Mouse (Mus musculus): ENCODE measurements around the gene Olfr961. TPM values are rescaled to one million over a fixed set of nuclear protein-coding genes. Genes with fewer than 3 reads are reported as not detected.

Gene Olfr961
- polyA plus RNA-seq, 1 experiment from 2014 or later = not detected

DNA sequence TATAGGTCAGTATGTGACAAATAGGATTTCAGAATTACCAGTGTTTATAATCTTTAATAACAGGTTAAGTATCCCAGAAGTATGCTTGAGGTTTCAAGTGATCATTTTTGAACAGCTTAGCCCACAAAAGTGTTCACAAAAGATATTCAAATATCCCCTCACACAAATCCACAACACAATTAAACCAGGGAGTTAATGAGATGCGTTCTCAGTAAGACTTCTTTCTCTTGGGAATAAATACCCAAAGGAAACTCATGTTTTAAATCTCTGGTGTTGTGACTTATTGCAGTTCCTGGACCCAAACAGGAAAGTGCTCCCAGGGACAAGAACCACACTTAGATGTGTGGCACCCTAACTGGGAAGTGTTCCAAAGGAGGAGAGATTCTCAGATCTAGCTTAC lies 23.8 kb upstream of the Olfr961 start, which contains the start of gene Olfr960:
Olfr960 (plus strand) TSS at position 301 of the 400 bp plus-strand sequence.
- TF ChIP-seq CTCF (IDR thresholded peaks at IDR 0.05; ENCODE audit: low read depth) = no peak
- no peaks in the 10 kb centered on the region for H3K9me3 ChIP-seq (ENCODE audit: low read depth, low read length)
- WGBS = 74% methylated on average over 1 of the region's 1 CpGs
- H3K36me3 ChIP-seq (ENCODE audit: insufficient read depth) = no peaks in the 10 kb centered on the region
- H3K4me3 ChIP-seq (ENCODE audit: low read depth, low read length) = no peak within 1 kb of the TSS
- no peak within 1 kb of the TSS for H3K27ac ChIP-seq (ENCODE audit: low read depth)
- DNase-seq = no peak
- ATAC-seq (ENCODE audit: insufficient read depth) = no peak
- H3K27me3 ChIP-seq (ENCODE audit: insufficient read depth, low read length) = no peaks in the 10 kb centered on the region
- no peak within 1 kb of the TSS for H3K9ac ChIP-seq
- H3K4me2 ChIP-seq = no peak within 1 kb of the TSS
- no peaks in the 10 kb centered on the region for H3K4me1 ChIP-seq (ENCODE audit: insufficient read depth)

DNA sequence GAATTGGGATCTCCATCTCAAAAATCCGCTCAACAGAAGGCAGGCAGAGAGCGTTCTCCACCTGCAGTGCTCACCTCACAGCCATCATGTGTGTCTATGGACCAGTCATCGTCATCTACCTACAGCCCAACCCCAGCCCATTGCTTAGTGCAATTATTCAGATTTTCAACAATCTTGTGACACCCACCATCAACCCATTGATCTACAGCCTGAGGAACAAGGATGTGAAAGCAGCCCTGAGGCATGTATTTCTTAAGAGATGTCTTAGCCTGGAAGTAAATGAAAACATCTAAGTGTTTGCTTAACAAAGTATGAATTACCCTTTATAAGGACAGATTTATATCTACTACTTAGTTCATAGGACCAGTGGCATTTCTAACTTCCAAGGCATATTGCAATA lies 21.1 kb upstream of the Olfr961 start:
- no peak for TF ChIP-seq CTCF (IDR thresholded peaks at IDR 0.05; ENCODE audit: low read depth)
- H3K27ac ChIP-seq (ENCODE audit: low read depth) = no peak overlapping the region
- WGBS = 85% methylated on average over 3 of the region's 3 CpGs

DNA sequence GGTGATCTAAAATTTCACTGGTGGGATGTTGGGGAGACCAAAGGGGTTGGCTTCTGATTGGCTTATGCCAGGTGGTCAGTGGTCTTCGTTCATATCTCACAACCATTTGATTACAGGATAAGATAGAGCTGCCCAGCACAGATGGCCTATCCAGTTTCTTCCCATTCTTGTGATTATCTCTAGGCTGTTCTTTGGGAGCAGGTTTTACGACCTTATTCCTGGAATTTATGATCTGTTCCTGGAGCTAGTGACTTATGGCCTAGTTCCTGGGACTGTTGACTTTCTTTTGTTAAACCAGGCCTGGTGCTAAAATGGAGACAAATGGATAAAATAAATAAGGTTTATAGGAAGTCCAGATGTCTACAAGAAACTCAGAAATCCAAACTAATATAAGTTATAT lies 20.2 kb upstream of the Olfr961 start:
- Histone ChIP-seq H3K9ac (no peak overlapping the region), H3K4me3 (ENCODE audit: low read depth, low read length) (no peak overlapping the region), H3K9me3 (ENCODE audit: low read depth, low read length) (no peaks in the 10 kb centered on the region), H3K36me3 (ENCODE audit: insufficient read depth) (no peaks in the 10 kb centered on the region), H3K27me3 (ENCODE audit: insufficient read depth, low read length) (no peaks in the 10 kb centered on the region), H3K27ac (ENCODE audit: low read depth) (no peak overlapping the region), H3K4me2 (no peak overlapping the region), H3K4me1 (ENCODE audit: insufficient read depth) (no peaks in the 10 kb centered on the region)
- no peak for DNase-seq
- no peak for TF ChIP-seq CTCF (IDR thresholded peaks at IDR 0.05; ENCODE audit: low read depth)
- 55% methylated on average over 2 of the region's 2 CpGs for WGBS
- no peak for ATAC-seq (ENCODE audit: insufficient read depth)

More for the DNA sequence above, 21.1 kb upstream of the Olfr961 start:
- DNase-seq (no peak), ATAC-seq (ENCODE audit: insufficient read depth) (no peak)
- no peaks in the 10 kb centered on the region for H3K4me1 ChIP-seq (ENCODE audit: insufficient read depth)
- H3K36me3 ChIP-seq (ENCODE audit: insufficient read depth) = no peaks in the 10 kb centered on the region
- H3K27me3 ChIP-seq (ENCODE audit: insufficient read depth, low read length) = no peaks in the 10 kb centered on the region
- no peak overlapping the region for H3K4me2 ChIP-seq
- H3K9ac ChIP-seq = no peak overlapping the region
- H3K9me3 ChIP-seq (ENCODE audit: low read depth, low read length) = no peaks in the 10 kb centered on the region
- no peak overlapping the region for H3K4me3 ChIP-seq (ENCODE audit: low read depth, low read length)

DNA sequence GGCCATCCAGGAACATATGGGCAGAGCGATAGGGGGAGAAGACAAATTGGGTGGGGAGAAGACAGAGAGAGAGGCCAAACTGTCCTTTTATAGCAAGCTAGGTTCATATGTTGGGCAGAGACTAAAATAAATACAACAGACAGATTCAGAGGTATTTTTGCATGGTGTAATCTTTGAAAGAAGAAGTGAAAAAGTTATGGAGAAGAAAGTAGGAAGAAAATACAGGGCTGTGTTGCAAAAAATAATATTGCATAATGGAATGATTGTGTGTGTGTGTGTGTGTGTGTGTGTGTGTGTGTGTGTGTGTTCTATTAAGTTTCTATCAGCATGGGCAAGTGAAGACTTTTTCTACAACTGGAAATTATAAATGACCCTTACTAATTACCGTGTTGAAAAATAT lies 15.8 kb upstream of the Olfr961 start:
- Histone ChIP-seq H3K27me3 (ENCODE audit: insufficient read depth, low read length) (no peaks in the 10 kb centered on the region), H3K27ac (ENCODE audit: low read depth) (no peak overlapping the region), H3K36me3 (ENCODE audit: insufficient read depth) (no peaks in the 10 kb centered on the region), H3K4me3 (ENCODE audit: low read depth, low read length) (no peak overlapping the region), H3K4me1 (ENCODE audit: insufficient read depth) (no peaks in the 10 kb centered on the region), H3K9ac (no peak overlapping the region), H3K4me2 (no peak overlapping the region), H3K9me3 (ENCODE audit: low read depth, low read length) (no peaks in the 10 kb centered on the region)
- ATAC-seq (ENCODE audit: insufficient read depth) = no peak
- WGBS = 48% methylated on average over 2 of the region's 2 CpGs
- no peak for DNase-seq
- no peak for TF ChIP-seq CTCF (IDR thresholded peaks at IDR 0.05; ENCODE audit: low read depth)

DNA sequence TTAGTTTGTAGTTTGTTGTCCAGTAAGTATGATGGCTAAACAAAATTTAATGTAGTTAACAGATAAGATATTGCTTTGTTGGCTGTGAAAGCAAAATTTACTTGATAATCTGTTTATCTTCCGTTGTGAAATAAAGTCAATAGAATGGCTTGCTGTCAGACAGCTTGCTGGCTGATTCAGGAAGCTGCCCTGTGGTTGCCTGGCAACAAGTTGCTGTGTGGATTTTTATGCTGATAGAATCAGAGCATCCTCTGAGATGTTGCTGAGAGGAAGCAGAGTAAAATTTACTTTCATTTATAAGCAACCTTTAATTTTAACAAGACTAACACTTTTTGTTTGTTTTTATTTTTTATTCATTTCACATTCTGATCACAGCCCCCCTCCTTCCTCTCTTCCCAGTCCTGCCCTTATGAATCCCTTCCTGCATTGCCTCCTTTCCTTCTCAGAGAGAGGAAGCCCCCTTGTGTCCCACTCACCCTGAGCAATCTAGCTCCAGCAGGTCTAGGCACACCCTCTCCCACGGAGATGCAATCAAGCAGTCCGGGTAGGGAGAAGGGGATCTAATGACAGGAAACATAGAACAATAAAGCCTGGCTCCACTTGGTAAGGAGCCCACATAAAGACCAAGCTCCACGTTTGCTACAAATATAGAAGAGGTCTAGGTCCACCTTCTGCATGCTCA lies 10.8 kb upstream of the Olfr961 start:
- Histone ChIP-seq H3K9ac (no peak overlapping the region), H3K4me2 (no peak overlapping the region), H3K27ac (ENCODE audit: low read depth) (no peak overlapping the region), H3K4me1 (ENCODE audit: insufficient read depth) (no peaks in the 10 kb centered on the region), H3K9me3 (ENCODE audit: low read depth, low read length) (no peaks in the 10 kb centered on the region), H3K4me3 (ENCODE audit: low read depth, low read length) (no peak overlapping the region), H3K36me3 (ENCODE audit: insufficient read depth) (no peaks in the 10 kb centered on the region), H3K27me3 (ENCODE audit: insufficient read depth, low read length) (no peaks in the 10 kb centered on the region)
- no peak for TF ChIP-seq CTCF (IDR thresholded peaks at IDR 0.05; ENCODE audit: low read depth)
- ATAC-seq (ENCODE audit: insufficient read depth) = no peak
- WGBS = 30% methylated on average over 4 of the region's 4 CpGs
- DNase-seq = no peak

DNA sequence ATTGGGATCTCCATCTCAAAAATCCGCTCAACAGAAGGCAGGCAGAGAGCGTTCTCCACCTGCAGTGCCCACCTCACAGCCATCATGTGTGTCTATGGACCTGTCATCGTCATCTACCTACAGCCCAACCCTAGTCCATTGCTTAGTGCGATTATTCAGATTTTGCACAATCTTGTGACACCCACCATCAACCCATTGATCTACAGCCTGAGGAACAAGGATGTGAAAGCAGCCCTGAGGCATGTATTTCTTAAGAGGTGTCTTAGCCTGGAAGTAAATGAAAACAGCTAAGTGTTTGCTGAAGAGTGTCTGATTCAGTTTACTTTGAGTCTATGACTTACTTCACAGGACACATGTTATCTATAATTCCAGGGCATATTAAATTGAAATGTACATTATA lies 2.5 kb downstream of the Olfr961 start:
- Histone ChIP-seq H3K4me3 (ENCODE audit: low read depth, low read length) (no peak overlapping the region), H3K27ac (ENCODE audit: low read depth) (no peak overlapping the region), H3K4me1 (ENCODE audit: insufficient read depth) (no peaks in the 10 kb centered on the region), H3K27me3 (ENCODE audit: insufficient read depth, low read length) (no peaks in the 10 kb centered on the region), H3K4me2 (no peak overlapping the region), H3K36me3 (ENCODE audit: insufficient read depth) (no peaks in the 10 kb centered on the region), H3K9me3 (ENCODE audit: low read depth, low read length) (no peaks in the 10 kb centered on the region), H3K9ac (no peak overlapping the region)
- DNase-seq (no peak), ATAC-seq (ENCODE audit: insufficient read depth) (no peak)
- 73% methylated on average over 4 of the region's 4 CpGs for WGBS
- no peak for TF ChIP-seq CTCF (IDR thresholded peaks at IDR 0.05; ENCODE audit: low read depth)

DNA sequence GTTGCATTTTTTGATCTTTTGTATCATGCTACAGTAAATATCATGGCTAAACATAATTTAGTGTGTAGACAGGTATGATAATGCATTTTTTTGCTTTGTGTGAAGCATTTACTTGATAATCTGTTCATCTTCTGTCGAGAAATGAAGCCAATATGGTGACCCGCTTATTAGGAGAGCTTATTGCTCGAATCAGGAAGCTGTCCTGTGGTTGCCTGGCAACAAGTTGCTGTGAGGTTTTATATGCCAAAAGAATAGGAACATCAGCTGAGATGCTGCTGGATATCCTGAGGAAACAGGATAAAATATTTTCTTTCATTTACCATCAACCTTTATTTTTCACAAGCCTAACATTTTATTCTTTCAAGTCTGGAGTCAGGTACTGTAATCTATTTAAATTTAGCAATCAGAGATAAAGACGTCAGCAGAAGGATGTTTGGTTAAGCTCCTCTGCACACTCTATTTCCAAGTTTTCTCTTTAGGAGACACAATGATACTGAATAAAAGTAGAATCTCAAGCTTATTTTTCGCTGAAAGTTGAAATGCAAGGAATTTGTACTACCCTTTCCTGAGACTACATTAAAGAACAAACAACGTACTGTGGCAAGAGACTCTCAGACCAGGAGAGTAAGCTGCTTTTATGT lies 10.0 kb downstream of the Olfr961 start:
- Histone ChIP-seq H3K9me3 (ENCODE audit: low read depth, low read length) (no peaks in the 10 kb centered on the region), H3K4me1 (ENCODE audit: insufficient read depth) (no peaks in the 10 kb centered on the region), H3K27ac (ENCODE audit: low read depth) (no peak overlapping the region), H3K36me3 (ENCODE audit: insufficient read depth) (no peaks in the 10 kb centered on the region), H3K4me3 (ENCODE audit: low read depth, low read length) (no peak overlapping the region), H3K4me2 (no peak overlapping the region), H3K9ac (no peak overlapping the region), H3K27me3 (ENCODE audit: insufficient read depth, low read length) (no peaks in the 10 kb centered on the region)
- no peak for DNase-seq
- no peak for ATAC-seq (ENCODE audit: insufficient read depth)
- TF ChIP-seq CTCF (IDR thresholded peaks at IDR 0.05; ENCODE audit: low read depth) = no peak
- WGBS = 61% methylated on average over 6 of the region's 6 CpGs

Measured in lung, embryonic 14.5 days (tissue).